Mouse (Mus musculus) kidney, adult 2 months (tissue): ENCODE measurements around the gene Armc7.

Experiments
- CTCF ChIP-seq: fragments of 200-500 bp; conservative IDR thresholded peaks from 2 replicates; pipeline ENCODE4 v1.5.1; 2011; ENCODE audit warnings: low read depth, mild to moderate bottlenecking, control low read depth, low read length, moderate library complexity, mixed read lengths; ENCODE audit not compliant: insufficient read depth, insufficient read length
- POLR2A ChIP-seq: fragments of 200-500 bp; IDR thresholded peaks from one replicate; pipeline ENCODE4 v1.6.1; 2011; ENCODE audit warnings: low read depth, low read length, control low read depth

GRCm38 (mm10) chr11:115441417-115441816 is 34.0 kb upstream of the Armc7 start:
- no peak for TF ChIP-seq POLR2A
- TF ChIP-seq CTCF: no peak
